Mouse (Mus musculus) midbrain, embryonic 11.5 days (tissue): ENCODE measurements around the gene Tctn3. TPM values are rescaled to one million over a fixed set of nuclear protein-coding genes. Genes with fewer than 3 reads are reported as not detected.

Experiments used
- ATAC-seq: fragments of 200-750 bp; cut with Nextera tagmentation; 2 replicates; pipeline ENCODE4 v1.8.0; 2017; ENCODE audit warnings: moderate TSS enrichment, moderate library complexity; ENCODE audit not compliant: low FRiP score
- DNase-seq: peaks from one replicate; pipeline ENCODE4 v3.0.0; 2015; ENCODE audit warnings: low spot score; ENCODE audit errors: missing footprints
- H3K27ac ChIP-seq: fragments of 300-500 bp; sonication (generic); 2 replicates; pipeline ENCODE4 v1.5.1; 2014; ENCODE audit warnings: low read depth, low read length
- H3K27me3 ChIP-seq: fragments of 300-500 bp; sonication (generic); 2 replicates; pipeline ENCODE4 v1.6.1; 2014; ENCODE audit warnings: mild to moderate bottlenecking, low read length, moderate library complexity, mixed read lengths; ENCODE audit not compliant: control insufficient read depth, insufficient read depth
- H3K36me3 ChIP-seq: fragments of 300-500 bp; sonication (generic); 2 replicates; pipeline ENCODE4 v1.6.1; 2014; ENCODE audit warnings: mild to moderate bottlenecking, low read length, moderate library complexity, mixed read lengths; ENCODE audit not compliant: control insufficient read depth, insufficient read depth
- H3K4me1 ChIP-seq: fragments of 300-500 bp; sonication (generic); 2 replicates; pipeline ENCODE4 v1.6.1; 2014; ENCODE audit warnings: low read length; ENCODE audit not compliant: control insufficient read depth, insufficient read depth
- H3K4me2 ChIP-seq: fragments of 300-500 bp; sonication (generic); 2 replicates; pipeline ENCODE4 v1.6.1; 2014; ENCODE audit warnings: mild to moderate bottlenecking, moderate library complexity
- H3K4me3 ChIP-seq: fragments of 300-500 bp; sonication (generic); 2 replicates; pipeline ENCODE4 v1.5.1; 2014; ENCODE audit warnings: low read depth, low read length
- H3K9ac ChIP-seq: fragments of 300-500 bp; sonication (generic); 2 replicates; pipeline ENCODE4 v1.6.1; 2014; ENCODE audit warnings: low read length
- H3K9me3 ChIP-seq: fragments of 300-500 bp; sonication (generic); 2 replicates; pipeline ENCODE4 v1.6.1; 2016; ENCODE audit warnings: low read length; ENCODE audit not compliant: control insufficient read depth
- WGBS: fragments of 180-500 bp; shearing (Covaris S2); extraction: QIAGEN DNeasy Blood & Tissue Kit; methylation state at CpG from one replicate; pipeline ENCODE4 v1.1.7; 2014; 5-methylcytosine and 5-hydroxymethylcytosine counted together
- polyA plus RNA-seq: library from polyadenylated mRNA; unstranded; fragments of >200 nt; fragmentation: Nextera tagmentation; extraction: Ambion mirVana; gene quantifications from 2 replicates; pipeline ENCODE4 v1.2.1, GENCODE M21; 2014

Gene Tctn3
- polyA plus RNA-seq, 1 experiment from 2014 or later, result 10.9 TPM

- 71% methylated on average over 9 of the region's 9 CpGs for WGBS
- no peak for ATAC-seq
- H3K27ac ChIP-seq, result no peak overlapping the region
- no peak overlapping the region for H3K4me3 ChIP-seq
- no peaks in the 10 kb centered on the region for H3K4me1 ChIP-seq
- H3K9me3 ChIP-seq, result no peaks in the 10 kb centered on the region
- H3K9ac ChIP-seq, result no peak overlapping the region
- no peak for DNase-seq
- no peak overlapping the region for H3K4me2 ChIP-seq
- H3K36me3 ChIP-seq, result no peaks in the 10 kb centered on the region
- H3K27me3 ChIP-seq, result no peaks in the 10 kb centered on the region
These were observed 35.5 kb upstream of the Tctn3 start for GRCm38 (mm10) chr19:40647319-40648158.

DNA sequence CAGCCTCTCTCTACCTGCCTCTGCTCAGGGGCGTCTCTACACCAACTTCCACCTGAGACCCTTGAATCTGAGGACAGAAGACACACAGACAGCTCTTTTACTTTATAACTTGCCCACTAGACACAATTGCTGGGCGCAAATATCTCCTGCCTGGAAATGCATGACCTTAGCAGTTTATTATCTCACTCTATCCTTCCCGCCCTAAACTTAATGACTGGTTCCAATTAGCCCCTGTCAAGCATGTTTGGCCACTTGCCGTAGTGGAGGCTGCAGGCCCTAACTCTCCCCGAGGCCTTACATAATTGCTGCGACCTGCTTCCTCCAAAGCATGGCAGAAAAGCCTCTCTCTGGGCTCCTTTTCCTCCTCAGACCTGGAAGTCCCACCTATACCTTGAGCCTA is 34.3 kb upstream of the Tctn3 start:
- no peaks in the 10 kb centered on the region for H3K4me1 ChIP-seq
- H3K27me3 ChIP-seq, result no peaks in the 10 kb centered on the region
- DNase-seq (no peak), ATAC-seq (no peak)
- no peaks in the 10 kb centered on the region for H3K36me3 ChIP-seq
- H3K4me3 ChIP-seq, result no peak overlapping the region
- 81% methylated on average over 6 of the region's 6 CpGs for WGBS
- H3K9me3 ChIP-seq, result no peaks in the 10 kb centered on the region
- no peak overlapping the region for H3K27ac ChIP-seq
- no peak overlapping the region for H3K4me2 ChIP-seq
- no peak overlapping the region for H3K9ac ChIP-seq

- Histone ChIP-seq H3K36me3 (no peaks in the 10 kb centered on the region), H3K4me1 (no peaks in the 10 kb centered on the region), H3K9me3 (no peaks in the 10 kb centered on the region), H3K4me3 (no peak overlapping the region), H3K4me2 (no peak overlapping the region), H3K27me3 (no peaks in the 10 kb centered on the region), H3K27ac (no peak overlapping the region), H3K9ac (no peak overlapping the region)
- 95% methylated on average over 1 of the region's 1 CpGs for WGBS
- DNase-seq (no peak), ATAC-seq (no peak)
These were observed 31.8 kb upstream of the Tctn3 start for GRCm38 (mm10) chr19:40643846-40644245.

- H3K4me1 ChIP-seq, result no peaks in the 10 kb centered on the region
- H3K36me3 ChIP-seq, result no peaks in the 10 kb centered on the region
- H3K4me2 ChIP-seq, result no peak overlapping the region
- DNase-seq (no peak), ATAC-seq (no peak)
- no peaks in the 10 kb centered on the region for H3K9me3 ChIP-seq
- H3K27me3 ChIP-seq, result no peaks in the 10 kb centered on the region
- no peak overlapping the region for H3K9ac ChIP-seq
- 89% methylated on average over 2 of the region's 2 CpGs for WGBS
- no peak overlapping the region for H3K4me3 ChIP-seq
- no peak overlapping the region for H3K27ac ChIP-seq
These were observed 28.8 kb upstream of the Tctn3 start for GRCm38 (mm10) chr19:40640799-40641198.

GRCm38 (mm10) chr19:40639729-40640304 is 27.8 kb upstream of the Tctn3 start:
- ATAC-seq (no peak), DNase-seq (no peak)
- Histone ChIP-seq H3K27ac (no peak overlapping the region), H3K4me1 (no peaks in the 10 kb centered on the region), H3K27me3 (no peaks in the 10 kb centered on the region), H3K4me2 (no peak overlapping the region), H3K9ac (no peak overlapping the region), H3K4me3 (no peak overlapping the region), H3K36me3 (no peaks in the 10 kb centered on the region), H3K9me3 (no peaks in the 10 kb centered on the region)
- 86% methylated on average over 11 of the region's 11 CpGs for WGBS

DNA sequence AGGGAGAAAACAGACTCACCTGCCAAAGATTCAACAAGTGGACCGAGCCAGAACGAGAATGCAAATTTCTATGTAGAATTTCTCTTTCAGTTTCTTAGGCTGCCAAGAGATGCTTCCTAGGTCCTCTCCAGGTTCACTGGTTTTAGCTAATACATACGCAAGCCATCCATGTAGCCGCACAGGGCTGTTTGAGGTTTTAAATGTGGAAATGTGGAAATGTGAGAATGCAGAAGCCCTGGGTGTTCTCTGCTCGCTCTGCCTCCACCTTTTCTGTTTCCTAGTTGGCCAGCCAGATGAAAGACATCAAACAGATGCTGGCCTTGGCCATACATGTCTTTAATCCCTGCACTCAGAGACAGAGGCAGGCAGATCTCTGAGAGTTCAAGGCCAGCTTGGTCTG is 26.5 kb upstream of the Tctn3 start:
- ATAC-seq, result no peak
- DNase-seq, result no peak
- H3K36me3 ChIP-seq, result no peaks in the 10 kb centered on the region
- H3K4me1 ChIP-seq, result no peaks in the 10 kb centered on the region
- no peaks in the 10 kb centered on the region for H3K27me3 ChIP-seq
- H3K27ac ChIP-seq, result no peak overlapping the region
- 92% methylated on average over 5 of the region's 5 CpGs for WGBS
- H3K9ac ChIP-seq, result no peak overlapping the region
- H3K4me3 ChIP-seq, result no peak overlapping the region
- H3K4me2 ChIP-seq, result no peak overlapping the region
- H3K9me3 ChIP-seq, result no peaks in the 10 kb centered on the region

DNA sequence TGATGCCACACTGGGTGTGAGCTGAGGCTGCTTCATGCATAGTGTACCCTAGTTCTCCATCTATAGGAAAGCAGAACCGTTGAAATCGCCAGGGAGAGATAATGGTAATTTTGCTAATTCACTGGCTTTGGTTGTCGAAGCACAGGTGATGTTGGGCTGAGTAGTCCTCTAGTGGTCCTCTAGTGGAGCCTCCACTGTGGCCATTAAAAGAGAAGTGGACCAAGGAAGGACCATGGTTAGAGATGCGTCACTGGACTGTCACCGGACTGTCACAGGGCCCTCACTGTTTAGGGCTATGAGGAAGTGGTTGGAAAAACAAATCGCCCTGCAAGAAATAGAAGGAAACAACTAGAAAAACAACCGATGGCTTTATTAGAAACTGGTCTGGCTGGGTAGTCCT is 25.6 kb upstream of the Tctn3 start:
- Histone ChIP-seq H3K9me3 (no peaks in the 10 kb centered on the region), H3K4me1 (no peaks in the 10 kb centered on the region), H3K27me3 (no peaks in the 10 kb centered on the region), H3K9ac (no peak overlapping the region), H3K4me2 (no peak overlapping the region), H3K36me3 (no peaks in the 10 kb centered on the region), H3K27ac (no peak overlapping the region), H3K4me3 (no peak overlapping the region)
- ATAC-seq (no peak), DNase-seq (no peak)
- WGBS, result 83% methylated on average over 7 of the region's 7 CpGs

DNA sequence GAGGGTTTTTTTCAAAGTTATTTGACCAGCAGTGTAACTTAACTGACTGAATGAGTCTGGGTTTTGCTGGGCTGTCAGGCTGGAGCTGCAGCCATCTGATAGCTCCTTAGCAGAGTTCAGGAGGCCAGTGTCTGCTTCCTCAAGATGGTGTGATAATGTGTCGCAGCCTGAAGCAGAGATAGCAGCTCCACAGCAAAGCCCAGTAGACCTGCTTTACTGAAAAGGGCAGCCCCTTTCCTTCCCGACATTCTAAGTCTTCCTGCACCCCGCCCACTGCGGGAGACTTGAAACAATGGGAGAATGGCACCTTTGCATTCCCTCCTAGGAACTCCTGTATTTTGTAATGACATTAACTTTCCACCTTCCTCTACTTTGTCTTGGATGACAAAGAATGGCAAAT is 25.1 kb upstream of the Tctn3 start:
- 55% methylated on average over 4 of the region's 4 CpGs for WGBS

DNA sequence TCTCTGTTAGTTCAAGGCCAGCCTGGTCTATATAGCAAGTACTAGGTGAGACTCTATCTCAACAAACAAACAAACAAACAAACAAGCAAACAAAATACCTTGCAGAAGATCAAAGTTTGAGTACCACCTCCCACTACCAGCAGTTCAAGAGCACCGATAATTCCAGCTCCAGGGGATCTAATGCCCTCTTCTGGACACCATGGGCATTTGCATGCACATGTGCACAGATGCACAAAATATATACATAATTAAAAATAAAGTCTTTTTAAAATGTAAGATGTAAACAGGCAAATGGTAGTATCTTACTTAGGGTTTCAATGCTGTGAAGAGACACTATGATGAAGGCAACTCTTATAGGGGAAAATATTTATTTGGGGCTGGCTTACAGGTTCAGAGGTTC is 21.1 kb upstream of the Tctn3 start:
- H3K36me3 ChIP-seq, result no peaks in the 10 kb centered on the region
- H3K27ac ChIP-seq, result no peak overlapping the region
- no peaks in the 10 kb centered on the region for H3K27me3 ChIP-seq
- ATAC-seq, result no peak
- H3K9me3 ChIP-seq, result no peaks in the 10 kb centered on the region
- no peak overlapping the region for H3K9ac ChIP-seq
- no peaks in the 10 kb centered on the region for H3K4me1 ChIP-seq
- no peak overlapping the region for H3K4me2 ChIP-seq
- WGBS, result 56% methylated on average over 1 of the region's 1 CpGs
- DNase-seq, result no peak
- H3K4me3 ChIP-seq, result no peak overlapping the region

More for the DNA sequence above, 25.1 kb upstream of the Tctn3 start:
- H3K9me3 ChIP-seq, result no peaks in the 10 kb centered on the region
- no peak overlapping the region for H3K9ac ChIP-seq
- no peak overlapping the region for H3K4me2 ChIP-seq
- H3K4me1 ChIP-seq, result no peaks in the 10 kb centered on the region
- H3K36me3 ChIP-seq, result no peaks in the 10 kb centered on the region
- DNase-seq, result no peak
- H3K4me3 ChIP-seq, result no peak overlapping the region
- H3K27me3 ChIP-seq, result no peaks in the 10 kb centered on the region
- H3K27ac ChIP-seq, result no peak overlapping the region
- no peak for ATAC-seq
